Mouse (Mus musculus): ENCODE measurements around the gene Rap1b. TPM values are rescaled to one million over a fixed set of nuclear protein-coding genes. Genes with fewer than 3 reads are reported as not detected.

The Rap1b gene
- total and polyA plus RNA-seq, 2 experiments from 2014 or later, result 46.1 to 105 TPM

DNA sequence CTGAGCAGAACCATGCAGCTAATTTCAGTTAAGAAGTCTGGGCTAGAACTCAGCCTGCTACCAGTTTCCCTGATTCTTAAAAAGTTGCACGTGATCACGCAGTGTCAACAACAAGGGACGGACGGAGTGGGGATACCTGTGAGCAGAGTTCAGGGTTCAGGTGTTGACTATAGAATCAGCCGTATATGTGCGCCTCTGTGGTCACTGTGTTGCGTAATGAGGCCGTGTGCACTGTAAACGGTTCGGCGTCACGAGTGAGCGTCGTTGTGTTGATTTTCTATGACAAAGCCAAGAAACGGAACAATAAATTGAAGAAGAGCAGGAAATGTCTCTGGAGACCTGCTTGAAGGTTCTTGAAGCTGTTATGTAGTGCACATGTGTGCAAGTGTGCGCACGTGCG, 30.6 kb upstream of the Rap1b start:
- Histone ChIP-seq H3K4me2 (ENCODE audit: low read depth, low read length) (no peak overlapping the region), H3K27ac (ENCODE audit: low read depth) (no peak overlapping the region), H3K9ac (replicated peaks; ENCODE audit: low read depth, low read length) (no peak overlapping the region), H3K27me3 (ENCODE audit: control insufficient read depth, insufficient read depth, low read length) (no peaks in the 10 kb centered on the region), H3K4me1 (ENCODE audit: control insufficient read depth, insufficient read depth) (no peaks in the 10 kb centered on the region), H3K9me3 (replicated peaks; ENCODE audit: control insufficient read depth, low read length) (no peaks in the 10 kb centered on the region), H3K36me3 (replicated peaks; ENCODE audit: control insufficient read depth, insufficient read depth, low read length) (no peaks in the 10 kb centered on the region), H3K4me3 (ENCODE audit: low read depth, low read length) (no peak overlapping the region)
- WGBS, result 87% methylated on average over 18 of the region's 18 CpGs
- TF ChIP-seq EP300 (IDR thresholded peaks at IDR 0.05; ENCODE audit: low read depth), result no peak
- TF ChIP-seq CTCF (IDR thresholded peaks at IDR 0.05; ENCODE audit: low read depth), result no peak
- DNase-seq (ENCODE audit: low spot score) (no peak), ATAC-seq (ENCODE audit: insufficient read depth, low read depth) (no peak)

DNA sequence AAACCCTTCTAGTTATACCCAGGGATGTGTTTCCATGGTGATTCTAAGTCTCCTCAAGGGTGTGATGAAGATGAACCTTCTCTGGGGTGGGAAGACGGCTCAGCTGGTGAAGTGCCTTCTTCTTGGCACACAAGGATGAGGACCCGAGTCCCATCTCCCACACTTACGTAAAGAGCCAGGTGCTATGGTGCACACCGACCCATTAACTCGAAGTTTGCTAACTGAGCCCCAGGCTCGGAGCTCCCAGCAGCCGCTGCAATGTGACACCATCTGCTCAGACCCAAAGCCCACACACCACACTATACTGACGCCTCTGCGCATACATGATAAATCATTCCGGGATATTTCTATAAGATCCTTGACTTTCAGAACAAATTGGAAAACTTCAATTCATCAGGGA, 29.1 kb upstream of the Rap1b start:
- no peak for TF ChIP-seq CTCF (IDR thresholded peaks at IDR 0.05; ENCODE audit: low read depth)
- no peak for TF ChIP-seq EP300 (IDR thresholded peaks at IDR 0.05; ENCODE audit: low read depth)
- no peak for ATAC-seq (ENCODE audit: insufficient read depth, low read depth)
- Histone ChIP-seq H3K4me2 (ENCODE audit: low read depth, low read length) (no peak overlapping the region), H3K4me1 (ENCODE audit: control insufficient read depth, insufficient read depth) (no peaks in the 10 kb centered on the region; the same call in 1 of the 2 replicates), H3K36me3 (replicated peaks; ENCODE audit: control insufficient read depth, insufficient read depth, low read length) (no peaks in the 10 kb centered on the region), H3K4me3 (ENCODE audit: low read depth, low read length) (no peak overlapping the region), H3K9me3 (replicated peaks; ENCODE audit: control insufficient read depth, low read length) (no peaks in the 10 kb centered on the region), H3K27ac (ENCODE audit: low read depth) (no peak overlapping the region), H3K27me3 (ENCODE audit: control insufficient read depth, insufficient read depth, low read length) (no peaks in the 10 kb centered on the region), H3K9ac (replicated peaks; ENCODE audit: low read depth, low read length) (no peak overlapping the region)
- DNase-seq (ENCODE audit: low spot score), result no peak
- 80% methylated on average over 10 of the region's 10 CpGs for WGBS

DNA sequence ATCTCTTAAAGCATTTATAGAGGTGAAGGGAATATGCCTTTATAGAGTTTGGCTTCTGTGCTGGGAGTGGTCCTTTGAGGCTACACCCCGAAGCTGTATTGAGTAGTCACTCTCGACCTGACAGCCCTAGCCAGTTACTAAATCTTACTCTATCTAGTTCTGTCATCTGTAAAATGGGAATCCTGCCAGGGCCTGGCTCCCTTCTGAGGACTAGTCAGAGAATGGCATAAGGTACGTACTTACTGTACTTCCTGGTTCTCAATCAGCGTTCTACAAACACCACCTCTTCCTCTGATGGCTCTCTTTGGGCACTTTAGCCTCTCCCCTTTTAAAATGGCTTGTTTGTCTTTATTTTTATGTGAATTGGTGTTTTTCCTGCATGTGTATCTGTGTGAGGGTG, 28.1 kb upstream of the Rap1b start:
- no peak overlapping the region for H3K27ac ChIP-seq (ENCODE audit: low read depth)

DNA sequence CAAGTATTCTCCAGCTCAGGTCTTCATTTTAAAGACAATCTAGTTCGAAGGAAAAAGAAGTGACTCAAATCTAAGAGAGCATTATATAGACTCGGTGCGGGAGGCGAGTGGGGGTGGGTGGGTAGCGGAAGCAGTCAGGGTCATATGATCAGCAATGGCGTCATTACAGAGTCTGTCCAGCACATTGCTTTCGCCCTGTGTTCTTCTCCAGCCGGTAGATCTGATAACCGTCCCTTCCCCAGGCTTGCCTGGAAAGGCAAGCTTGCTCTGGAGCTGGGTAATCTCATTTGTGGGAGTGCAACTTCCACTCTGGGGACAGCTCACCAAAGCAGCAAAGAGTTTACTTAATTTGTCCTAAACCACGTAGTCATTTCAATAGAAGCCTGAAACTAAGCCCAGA, 26.6 kb upstream of the Rap1b start:
- Histone ChIP-seq H3K4me1 (ENCODE audit: control insufficient read depth, insufficient read depth) (no peaks in the 10 kb centered on the region; the same call in 1 of the 2 replicates), H3K9me3 (replicated peaks; ENCODE audit: control insufficient read depth, low read length) (no peaks in the 10 kb centered on the region), H3K9ac (replicated peaks; ENCODE audit: low read depth, low read length) (no peak overlapping the region), H3K27me3 (ENCODE audit: control insufficient read depth, insufficient read depth, low read length) (no peaks in the 10 kb centered on the region), H3K27ac (ENCODE audit: low read depth) (no peak overlapping the region), H3K4me2 (ENCODE audit: low read depth, low read length) (no peak overlapping the region), H3K36me3 (replicated peaks; ENCODE audit: control insufficient read depth, insufficient read depth, low read length) (no peaks in the 10 kb centered on the region), H3K4me3 (ENCODE audit: low read depth, low read length) (no peak overlapping the region)
- ATAC-seq (ENCODE audit: insufficient read depth, low read depth), result no peak
- WGBS, result 56% methylated on average over 10 of the region's 10 CpGs
- no peak for DNase-seq (ENCODE audit: low spot score)
- no peak for TF ChIP-seq EP300 (IDR thresholded peaks at IDR 0.05; ENCODE audit: low read depth)
- no peak for TF ChIP-seq CTCF (IDR thresholded peaks at IDR 0.05; ENCODE audit: low read depth)

More for the DNA sequence above, 28.1 kb upstream of the Rap1b start:
- Histone ChIP-seq H3K4me1 (ENCODE audit: control insufficient read depth, insufficient read depth) (no peaks in the 10 kb centered on the region; the same call in 1 of the 2 replicates), H3K27me3 (ENCODE audit: control insufficient read depth, insufficient read depth, low read length) (no peaks in the 10 kb centered on the region), H3K4me3 (ENCODE audit: low read depth, low read length) (no peak overlapping the region), H3K4me2 (ENCODE audit: low read depth, low read length) (no peak overlapping the region), H3K9ac (replicated peaks; ENCODE audit: low read depth, low read length) (no peak overlapping the region), H3K9me3 (replicated peaks; ENCODE audit: control insufficient read depth, low read length) (no peaks in the 10 kb centered on the region), H3K36me3 (replicated peaks; ENCODE audit: control insufficient read depth, insufficient read depth, low read length) (no peaks in the 10 kb centered on the region)
- ATAC-seq (ENCODE audit: insufficient read depth, low read depth) (no peak), DNase-seq (ENCODE audit: low spot score) (no peak)
- WGBS, result 57% methylated on average over 4 of the region's 4 CpGs
- TF ChIP-seq CTCF (IDR thresholded peaks at IDR 0.05; ENCODE audit: low read depth) (no peak), EP300 (IDR thresholded peaks at IDR 0.05; ENCODE audit: low read depth) (no peak)

DNA sequence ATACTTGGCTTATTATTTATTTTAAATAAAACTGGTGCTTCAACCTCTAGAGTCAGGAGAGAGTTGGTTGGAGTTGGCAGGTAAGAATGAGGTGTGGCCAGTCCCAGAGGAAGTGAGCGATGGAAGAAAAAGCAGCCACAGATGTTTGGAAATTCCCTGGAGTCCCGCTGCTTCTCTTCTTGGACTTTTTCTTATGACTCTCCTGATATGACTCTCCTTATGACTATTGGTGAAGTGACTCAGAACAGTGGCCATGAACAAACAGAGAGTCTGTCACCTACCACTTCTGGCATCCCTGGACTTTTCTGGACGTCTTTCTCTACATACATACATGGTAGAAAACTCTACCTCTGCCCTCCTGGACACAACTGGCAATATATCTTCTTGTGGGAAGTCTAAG, 21.5 kb upstream of the Rap1b start:
- Histone ChIP-seq H3K27ac (ENCODE audit: low read depth) (no peak overlapping the region), H3K4me2 (ENCODE audit: low read depth, low read length) (no peak overlapping the region), H3K27me3 (ENCODE audit: control insufficient read depth, insufficient read depth, low read length) (no peaks in the 10 kb centered on the region), H3K4me3 (ENCODE audit: low read depth, low read length) (no peak overlapping the region), H3K36me3 (replicated peaks; ENCODE audit: control insufficient read depth, insufficient read depth, low read length) (no peaks in the 10 kb centered on the region), H3K9ac (replicated peaks; ENCODE audit: low read depth, low read length) (no peak overlapping the region), H3K9me3 (replicated peaks; ENCODE audit: control insufficient read depth, low read length) (no peaks in the 10 kb centered on the region), H3K4me1 (ENCODE audit: control insufficient read depth, insufficient read depth) (no peaks in the 10 kb centered on the region; the same call in 1 of the 2 replicates)
- 72% methylated on average over 3 of the region's 3 CpGs for WGBS
- DNase-seq (ENCODE audit: low spot score) (no peak), ATAC-seq (ENCODE audit: insufficient read depth, low read depth) (no peak)
- TF ChIP-seq EP300 (IDR thresholded peaks at IDR 0.05; ENCODE audit: low read depth) (no peak), CTCF (IDR thresholded peaks at IDR 0.05; ENCODE audit: low read depth) (no peak)

DNA sequence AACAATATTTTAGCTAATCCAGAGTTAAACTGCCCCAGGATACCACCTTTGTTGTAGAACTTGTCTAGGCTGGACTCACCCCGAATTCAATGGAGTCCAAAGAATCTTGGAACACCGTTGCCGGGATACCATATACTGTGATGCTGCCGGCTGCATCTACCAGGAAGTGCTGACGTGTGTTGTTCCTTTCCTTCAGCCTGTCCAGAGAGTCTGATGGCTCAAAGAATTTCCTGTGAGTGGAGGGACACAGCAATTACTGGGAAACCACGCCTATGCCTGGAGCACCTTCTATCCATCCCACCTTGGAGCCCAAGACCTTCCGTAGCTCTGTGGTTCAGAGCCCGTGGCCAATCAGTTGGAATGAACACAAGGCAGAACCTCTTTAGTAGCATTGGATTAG, 20.8 kb upstream of the Rap1b start:
- Histone ChIP-seq H3K27me3 (ENCODE audit: control insufficient read depth, insufficient read depth, low read length) (no peaks in the 10 kb centered on the region), H3K4me3 (ENCODE audit: low read depth, low read length) (no peak overlapping the region), H3K4me2 (ENCODE audit: low read depth, low read length) (no peak overlapping the region), H3K36me3 (replicated peaks; ENCODE audit: control insufficient read depth, insufficient read depth, low read length) (no peaks in the 10 kb centered on the region), H3K4me1 (ENCODE audit: control insufficient read depth, insufficient read depth) (no peaks in the 10 kb centered on the region; the same call in 1 of the 2 replicates), H3K9ac (replicated peaks; ENCODE audit: low read depth, low read length) (no peak overlapping the region), H3K27ac (ENCODE audit: low read depth) (no peak overlapping the region), H3K9me3 (replicated peaks; ENCODE audit: control insufficient read depth, low read length) (no peaks in the 10 kb centered on the region)
- 62% methylated on average over 8 of the region's 8 CpGs for WGBS
- TF ChIP-seq CTCF (IDR thresholded peaks at IDR 0.05; ENCODE audit: low read depth) (no peak), EP300 (IDR thresholded peaks at IDR 0.05; ENCODE audit: low read depth) (no peak)
- DNase-seq (ENCODE audit: low spot score) (no peak), ATAC-seq (ENCODE audit: insufficient read depth, low read depth) (no peak)

Data from heart, postnatal 0 days (tissue).